Mouse (Mus musculus) hematopoietic stem cell, adult 5-6 weeks (primary cell): ENCODE measurements around the gene Tcl1b3. TPM values are rescaled to one million over a fixed set of nuclear protein-coding genes. Genes with fewer than 3 reads are reported as not detected.
"Not testable (repeated sequence)": the region's sequence is repeated elsewhere in the genome, so short reads cannot be mapped to it uniquely, and the experiment has no call there.

Experiments
- ATAC-seq, 2 experiments: fragments of 125-278 bp in 1 of 2; replicated peaks in 1 of 2; 2 replicates each; pipeline ENCODE4 v1.8.0; 2016 to 2017; ENCODE audit warnings: inconsistent platforms in 2 of 2, mild to moderate bottlenecking in 2 of 2, moderate number of reproducible peaks in 2 of 2, low read depth in 1 of 2, moderate TSS enrichment in 1 of 2; ENCODE audit not compliant: low FRiP score in 2 of 2, poor library complexity in 2 of 2, severe bottlenecking in 2 of 2, insufficient read depth in 1 of 2, low TSS enrichment in 1 of 2
- total RNA-seq: library from RNA; stranded (forward); fragments of 172-1452, 232-1000 nt; gene quantifications from 2 replicates; pipeline ENCODE4 v1.2.3, GENCODE M21; 2017

The Tcl1b3 gene
- not detected in 2 replicates for total RNA-seq

DNA sequence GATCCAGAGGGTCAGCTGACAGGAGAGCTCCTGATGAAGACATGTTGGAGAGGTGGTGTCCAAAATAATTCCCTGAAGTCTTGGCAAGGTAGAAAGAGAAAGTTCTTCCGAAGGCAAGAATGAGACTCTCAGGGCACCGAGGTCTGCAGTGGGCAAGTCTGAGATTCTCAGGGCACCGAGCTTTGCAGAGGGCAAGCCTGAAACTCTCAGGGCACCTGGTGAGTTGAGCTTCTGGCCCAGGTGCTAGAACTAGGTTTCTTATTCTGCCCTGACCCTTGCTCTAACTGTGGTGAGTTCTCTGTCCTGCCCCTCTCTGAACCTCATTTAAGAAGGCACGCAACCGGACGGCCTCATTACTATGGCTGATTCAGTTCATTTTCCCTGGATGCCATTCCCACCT is at the start of gene Tcl1b3:
TSS of gene Tcl1b3 (plus strand) at position 301 of the 400 bp plus-strand sequence.
- not testable (repeated sequence) for ATAC-seq

DNA sequence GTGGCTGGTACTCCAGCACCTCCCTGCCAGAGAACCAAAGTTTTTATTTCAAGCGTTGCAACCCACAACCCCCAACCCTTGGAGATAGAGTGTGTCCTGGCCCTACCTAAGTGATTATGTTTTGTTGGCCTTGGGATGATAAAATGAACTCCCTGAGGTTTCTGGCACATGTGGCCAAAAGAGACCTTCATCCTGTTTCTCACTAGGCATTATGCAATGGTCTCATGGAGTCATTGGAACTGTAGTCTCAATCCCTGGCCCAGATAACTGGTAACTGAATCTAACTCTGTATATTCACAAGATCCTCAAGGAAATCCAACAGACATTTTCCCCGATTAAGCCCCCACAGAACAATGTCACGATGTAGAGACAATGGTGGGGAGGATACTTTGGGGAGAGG is 47.7 kb upstream of the Tcl1b3 start:
- no peak for ATAC-seq

DNA sequence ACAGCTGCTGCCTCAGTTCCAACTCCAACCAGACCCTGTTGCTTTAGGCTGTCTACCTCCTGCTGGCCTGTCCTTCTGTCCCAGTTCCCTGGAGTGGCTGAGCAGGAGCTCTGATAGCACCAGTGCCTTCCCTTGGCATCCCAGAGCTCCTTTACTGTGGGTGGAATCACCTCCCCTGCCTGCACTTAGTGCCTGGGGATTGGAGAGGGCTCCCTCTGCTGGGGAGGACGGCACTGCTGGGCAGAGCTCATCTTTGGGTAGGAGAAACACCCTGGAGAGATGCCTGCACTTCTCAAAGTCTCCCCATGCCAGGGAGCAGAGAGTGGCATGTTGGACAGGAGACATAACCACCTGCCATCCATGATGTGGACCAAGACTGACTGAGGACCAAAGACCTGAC is 45.9 kb upstream of the Tcl1b3 start:
- ATAC-seq, result peak; percentile 71 to 75

DNA sequence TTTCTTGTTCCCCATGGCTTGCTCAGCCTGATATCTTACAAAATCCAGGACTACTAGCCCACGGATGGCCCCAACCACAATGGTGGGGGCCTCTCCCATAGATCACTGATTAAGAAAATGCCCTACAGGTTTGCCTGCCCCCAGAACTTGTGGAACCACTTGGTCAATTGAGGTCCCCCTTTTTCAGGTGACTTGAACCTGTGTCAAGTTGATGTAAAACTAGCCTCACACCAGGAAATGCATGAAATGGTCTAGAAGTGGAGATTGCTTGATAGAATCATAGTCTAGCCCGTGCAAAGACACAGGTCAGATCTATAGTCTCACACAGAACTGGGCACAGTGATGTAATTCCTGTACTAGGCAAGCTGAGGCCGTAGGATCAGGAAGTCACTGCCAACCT is 45.1 kb upstream of the Tcl1b3 start, which contains the start of gene Tcl1b2:
TSS of gene Tcl1b2 (plus strand) at position 301 of the 400 bp plus-strand sequence.
- no peak for ATAC-seq

DNA sequence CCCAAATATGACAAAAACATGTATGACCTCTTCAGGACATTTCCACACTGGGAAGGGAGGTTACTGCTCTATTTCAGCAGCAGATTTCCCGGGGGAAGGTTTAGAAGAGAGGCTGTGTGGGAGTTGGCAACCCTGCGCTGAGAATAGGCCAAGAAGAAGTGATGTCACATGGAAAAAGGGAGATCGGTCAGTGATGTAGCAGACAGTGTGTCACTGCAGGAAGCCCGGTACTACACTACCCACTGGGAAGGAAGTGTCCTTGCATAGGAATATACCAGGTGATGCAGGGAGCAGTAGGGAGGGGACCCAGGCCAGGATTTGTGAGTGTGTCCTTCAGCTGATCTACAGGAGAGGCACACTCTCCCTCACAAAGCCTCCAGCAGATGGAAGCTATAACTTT is 35.6 kb upstream of the Tcl1b3 start:
- ATAC-seq, result not testable (repeated sequence)

DNA sequence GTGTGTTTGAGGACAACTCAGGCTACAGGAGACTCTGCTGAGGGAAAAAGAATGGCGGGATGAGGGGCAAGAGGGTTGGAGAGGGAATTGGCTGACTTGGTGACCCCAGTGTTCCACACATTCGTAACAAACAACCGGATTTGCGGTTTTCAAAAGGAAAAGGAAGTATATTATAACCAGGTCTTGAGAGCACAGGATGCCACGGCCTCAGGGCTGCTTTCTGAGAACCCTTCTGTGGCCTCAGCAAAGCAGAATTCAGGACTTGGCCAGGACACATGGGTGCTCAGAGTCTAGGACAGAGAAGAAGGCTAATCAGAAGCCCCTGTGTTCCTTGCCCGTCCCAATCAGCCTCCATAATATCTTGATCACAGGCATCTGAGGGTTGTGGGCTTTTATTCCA is 32.0 kb upstream of the Tcl1b3 start:
- ATAC-seq, result peak; percentile 58 to 78

DNA sequence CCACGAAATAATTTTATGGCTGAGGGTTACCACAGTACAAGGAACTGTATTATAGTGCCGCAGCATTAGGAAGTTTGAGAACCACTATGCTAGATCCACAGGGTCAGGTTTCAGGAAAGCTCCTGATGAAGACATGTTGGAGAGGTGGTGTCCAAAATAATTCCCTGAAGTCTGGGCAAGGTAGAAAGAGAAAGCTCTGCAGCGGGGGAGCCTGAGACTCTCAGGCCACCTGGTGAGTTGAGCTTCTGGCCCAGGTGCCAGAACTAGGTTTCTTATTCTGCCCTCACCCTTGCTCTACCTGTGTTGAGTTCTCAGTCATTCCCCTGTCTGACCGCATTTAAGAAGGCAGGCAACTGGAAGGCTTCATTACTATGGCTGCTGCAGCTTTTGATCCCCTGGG is 31.5 kb upstream of the Tcl1b3 start, which contains the start of gene Tcl1b1:
TSS of gene Tcl1b1 (plus strand) at position 301 of the 400 bp plus-strand sequence.
- ATAC-seq, result no peak

DNA sequence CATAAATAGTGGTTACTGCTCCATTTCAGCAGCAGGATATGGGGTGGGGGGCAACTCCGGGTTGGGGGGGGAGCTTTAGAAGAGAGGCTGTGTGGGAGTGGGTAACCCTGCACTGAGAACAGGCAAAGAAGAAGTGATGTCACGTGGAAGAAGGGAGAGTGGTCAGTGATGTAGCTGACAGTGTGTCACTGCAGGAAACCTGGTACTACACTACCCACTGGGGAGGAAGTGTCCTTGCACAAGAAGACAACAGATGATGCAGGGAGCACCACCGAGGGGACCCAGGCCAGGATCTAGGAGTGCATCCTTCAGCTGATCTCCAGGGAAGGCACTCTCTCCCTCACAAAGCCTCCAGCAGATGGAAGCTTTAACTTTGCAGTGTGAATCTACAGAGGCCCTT is 24.1 kb upstream of the Tcl1b3 start:
- peak; percentile 31 to 49; a peak in 1 of 4 replicates for ATAC-seq

DNA sequence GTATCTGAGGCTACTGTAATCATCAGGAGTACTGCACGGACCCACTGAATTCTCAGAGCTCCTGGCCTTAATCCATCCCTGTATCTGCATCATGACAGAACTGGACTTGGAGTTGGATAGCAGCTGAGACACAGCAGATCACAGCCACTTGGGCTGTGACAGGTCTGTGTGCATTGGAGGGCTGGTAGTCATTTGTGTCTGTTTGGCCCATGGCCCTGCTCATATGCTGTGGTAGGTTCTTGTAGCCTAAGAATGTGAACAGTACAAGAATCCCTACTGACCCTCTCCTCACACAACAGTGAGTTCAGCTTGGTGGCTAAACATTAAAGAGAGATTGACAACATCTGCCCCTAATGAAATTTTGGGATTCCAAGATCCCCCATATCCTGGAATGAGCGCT is 17.5 kb upstream of the Tcl1b3 start:
- no peak for ATAC-seq

DNA sequence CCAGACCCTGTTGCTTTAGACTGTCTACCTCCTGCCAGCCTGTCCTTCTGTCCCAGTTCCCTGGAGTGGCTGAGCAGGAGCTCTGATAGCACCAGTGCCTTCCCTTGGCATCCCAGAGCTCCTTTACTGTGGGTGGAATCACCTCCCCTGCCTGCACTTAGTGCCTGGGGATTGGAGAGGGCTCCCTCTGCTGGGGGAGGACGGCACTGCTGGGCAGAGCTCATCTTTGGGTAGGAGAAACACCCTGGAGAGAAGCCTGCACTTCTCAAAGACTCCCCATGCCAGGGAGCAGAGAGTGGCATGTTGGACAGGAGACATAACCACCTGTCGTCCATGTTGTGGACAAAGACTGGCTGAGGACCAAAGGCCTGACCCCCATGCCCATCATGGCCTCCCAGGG is 16.5 kb upstream of the Tcl1b3 start:
- peak; percentile 79 to 85 for ATAC-seq

DNA sequence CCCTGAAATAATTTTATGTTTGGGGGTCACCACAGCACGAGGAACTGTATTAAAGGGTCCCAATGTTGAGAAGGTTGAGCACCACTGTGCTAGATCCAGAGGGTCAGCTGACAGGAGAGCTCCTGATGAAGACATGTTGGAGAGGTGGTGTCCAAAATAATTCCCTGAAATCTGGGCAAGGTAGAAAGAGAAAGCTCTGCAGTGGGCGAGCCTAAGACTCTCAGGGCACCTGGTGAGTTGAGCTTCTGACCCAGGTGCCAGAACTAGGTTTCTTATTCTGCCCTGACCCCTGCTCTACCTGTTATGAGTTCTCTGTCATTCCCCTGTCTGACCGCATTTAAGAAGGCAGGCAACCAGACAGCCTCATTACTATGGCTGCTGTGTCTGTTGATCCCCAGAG is 14.8 kb upstream of the Tcl1b3 start, which contains the start of gene Tcl1b5:
TSS of gene Tcl1b5 (plus strand) at position 301 of the 400 bp plus-strand sequence.
- ATAC-seq, result not testable (repeated sequence)

DNA sequence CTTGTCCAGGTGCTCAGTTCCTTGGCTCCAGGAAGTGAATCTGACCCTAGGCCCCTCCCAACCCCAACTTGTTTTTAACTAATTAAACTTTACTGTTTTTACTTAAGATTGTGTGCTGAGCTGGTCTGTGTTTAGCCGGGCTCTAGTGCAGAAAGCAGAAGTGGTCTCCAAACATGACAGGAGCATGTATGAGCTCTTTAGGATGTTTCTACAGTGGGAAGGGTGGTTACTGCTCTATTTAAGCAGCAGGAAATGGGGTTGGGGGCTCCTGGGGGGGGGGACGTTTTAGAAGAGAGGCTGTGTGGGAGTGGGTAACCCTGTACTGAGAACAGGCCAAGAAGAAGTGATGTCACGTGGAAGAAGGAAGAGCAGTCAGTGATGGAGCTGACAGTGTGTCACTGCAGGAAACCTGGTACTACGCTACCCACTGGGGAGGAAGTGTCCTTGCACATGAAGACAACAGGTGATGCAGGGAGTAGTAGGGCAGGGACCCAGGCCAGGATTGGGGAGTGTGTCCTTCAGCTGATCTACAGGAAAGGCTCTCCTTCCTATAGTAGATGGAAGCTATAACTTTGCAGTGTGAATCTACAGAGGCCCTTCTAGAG is 9.7 kb upstream of the Tcl1b3 start:
- ATAC-seq, result peak; percentile 79 to 83

DNA sequence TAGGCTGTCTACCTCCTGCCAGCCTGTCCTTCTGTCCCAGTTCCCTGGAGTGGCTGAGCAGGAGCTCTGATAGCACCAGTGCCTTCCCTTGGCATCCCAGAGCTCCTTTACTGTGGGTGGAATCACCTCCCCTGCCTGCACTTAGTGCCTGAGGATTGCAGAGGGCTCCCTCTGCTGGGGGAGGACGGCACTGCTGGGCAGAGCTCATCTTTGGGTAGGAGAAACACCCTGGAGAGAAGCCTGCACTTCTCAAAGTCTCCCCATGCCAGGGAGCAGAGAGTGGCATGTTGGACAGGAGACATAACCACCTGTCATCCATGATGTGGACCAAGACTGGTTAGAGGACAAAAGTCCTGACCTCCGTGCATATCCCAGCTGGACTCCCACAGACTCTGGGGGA is 1.9 kb upstream of the Tcl1b3 start:
- peak; percentile 76 to 85; a peak in 3 of 4 replicates for ATAC-seq

DNA sequence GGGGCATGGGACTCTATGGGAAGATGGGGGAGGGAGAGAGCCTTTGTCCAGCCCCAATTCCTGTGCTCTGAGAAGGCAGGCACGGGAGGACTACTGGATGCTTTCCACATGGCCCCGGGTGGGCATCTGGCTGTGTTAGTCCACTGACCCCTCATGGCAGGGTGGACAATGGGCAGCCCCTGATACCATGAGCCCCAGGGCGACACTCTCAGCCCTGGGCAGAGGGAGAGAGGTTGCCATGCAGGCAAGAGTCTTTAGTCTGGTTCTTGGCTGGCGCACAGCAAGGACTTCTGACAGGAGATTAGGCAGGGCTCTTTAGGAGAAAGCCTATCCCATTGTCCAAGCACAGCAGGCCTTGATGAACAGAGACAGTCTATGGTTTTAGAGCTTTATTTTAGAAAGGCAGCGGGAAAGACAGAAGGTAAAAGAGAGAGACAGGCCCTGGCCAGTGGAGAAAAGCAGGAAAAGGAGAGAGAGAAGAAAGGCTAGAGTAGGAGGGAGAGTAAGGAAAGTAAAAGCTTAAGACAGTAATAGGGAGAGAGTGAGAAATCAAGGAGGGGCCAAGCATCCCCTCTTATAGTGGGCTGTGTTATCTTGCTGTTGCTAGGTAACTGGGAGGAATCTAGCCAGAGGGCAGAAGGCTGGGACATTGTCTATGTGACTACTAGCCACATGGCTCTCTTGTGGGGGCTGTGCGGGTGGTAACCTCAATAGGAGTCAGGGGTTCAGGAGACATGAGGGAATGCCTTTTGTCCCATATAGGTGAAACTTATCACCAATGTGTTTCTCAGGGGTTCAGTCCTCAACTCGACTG is 9.0 kb downstream of the Tcl1b3 start:
- ATAC-seq, result not testable (repeated sequence)

DNA sequence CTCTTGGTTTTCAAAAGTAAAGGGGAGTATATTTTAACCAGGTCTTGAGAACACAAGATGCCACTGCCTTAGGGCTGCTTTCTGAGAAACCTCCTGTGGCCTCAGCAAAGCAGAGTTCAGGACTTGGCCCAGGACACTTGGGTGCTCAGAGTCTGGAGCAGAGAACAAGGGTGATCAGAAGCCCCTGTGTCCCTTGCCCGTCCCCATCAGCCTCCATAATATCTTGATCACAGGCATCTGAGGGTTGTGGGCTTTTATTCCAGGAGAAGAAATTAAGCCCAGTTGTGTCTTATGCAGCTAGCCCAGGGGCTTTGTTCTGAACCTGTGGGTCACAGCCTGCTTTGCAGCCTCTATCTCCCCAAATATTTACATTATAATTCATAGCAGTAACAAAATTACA is 10.8 kb downstream of the Tcl1b3 start, which contains the start of gene Tcl1b4:
TSS of gene Tcl1b4 (plus strand) at position 301 of the 400 bp plus-strand sequence.
- not testable (repeated sequence) for ATAC-seq

DNA sequence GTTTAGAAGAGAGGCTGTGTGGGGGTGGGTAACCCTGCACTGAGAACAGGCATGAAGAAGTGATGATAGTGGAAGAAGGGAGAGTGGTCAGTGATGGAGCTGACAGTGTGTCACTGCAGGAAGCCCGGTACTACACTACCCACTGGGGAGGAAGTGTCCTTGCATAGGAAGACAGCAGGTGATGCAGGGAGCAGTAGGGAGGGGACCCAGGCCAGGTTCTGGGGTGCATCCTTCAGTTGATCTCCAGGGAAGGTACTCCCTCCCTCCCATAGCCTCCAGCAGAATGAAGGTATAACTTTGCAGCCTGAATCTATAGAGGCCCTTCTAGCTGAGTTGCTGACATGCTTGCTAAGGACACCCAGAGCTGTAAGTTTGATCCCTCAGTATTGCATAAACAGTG is 16.2 kb downstream of the Tcl1b3 start:
- no peak for ATAC-seq

DNA sequence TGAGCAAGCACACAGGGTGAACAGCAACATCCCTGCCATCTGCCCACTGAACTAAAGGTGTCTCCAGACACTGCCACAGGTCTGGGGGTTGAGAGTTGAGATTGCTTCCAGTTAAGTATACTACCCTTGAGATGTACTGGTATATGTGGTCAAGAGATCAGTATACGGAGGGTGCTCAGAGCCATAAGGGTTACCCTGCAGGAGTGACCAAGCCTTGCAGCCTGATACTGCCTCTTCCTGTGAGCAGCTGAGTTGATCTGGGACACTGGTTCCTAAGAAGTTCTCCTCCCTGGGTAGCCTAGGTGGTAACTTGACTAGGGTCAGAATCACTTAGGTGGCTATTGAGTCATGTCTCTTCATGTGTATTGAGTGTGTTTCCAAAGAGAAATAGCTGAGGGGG is 17.6 kb downstream of the Tcl1b3 start:
- no peak for ATAC-seq

DNA sequence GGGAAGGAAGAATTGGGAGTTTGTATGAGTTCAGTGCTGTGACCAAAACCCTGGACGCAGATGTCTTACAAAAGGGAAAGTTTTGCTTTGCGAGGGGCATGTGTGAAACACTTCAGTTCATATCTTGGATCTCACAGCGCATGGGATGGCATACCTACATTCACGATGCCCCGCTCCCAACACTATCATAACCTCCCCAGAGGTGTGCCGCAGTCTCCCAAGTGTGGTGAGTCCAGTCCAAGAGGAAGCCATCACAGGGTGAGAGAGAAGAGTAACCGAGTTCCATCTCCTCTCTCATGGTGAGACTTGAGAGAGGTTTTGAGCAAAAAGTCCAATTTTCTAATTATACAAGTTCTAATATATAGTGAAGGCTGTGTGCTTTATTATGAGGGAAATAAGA is 18.4 kb downstream of the Tcl1b3 start:
- no peak for ATAC-seq
